In genomic region chr9:11998580-11998979, GRCm38 (mm10) we compare ENCODE assay signal across 14 mouse cellular contexts.
"Had no signal": no experiment of that assay in that cellular context is flagged by ENCODE, and none has a peak within 500 bp of the region (broad histone marks: within the 10 kb centered on the region; RNA-seq: fewer than 3 reads in every experiment).

No protein-coding gene starts in this region.

- H3K4me2 ChIP-seq: lung, embryonic 14.5 days; midbrain, embryonic 11.5 days; midbrain, embryonic 13.5 days; midbrain, embryonic 15.5 days; neural tube, embryonic 12.5 days; stomach, embryonic 15.5 days had no signal

- H3K4me3 ChIP-seq: midbrain, embryonic 13.5 days; midbrain, embryonic 15.5 days; neural tube, embryonic 12.5 days; stomach, embryonic 15.5 days had no signal

- H3K36me3 ChIP-seq: midbrain, embryonic 13.5 days; midbrain, embryonic 15.5 days; neural tube, embryonic 12.5 days; stomach, embryonic 15.5 days had no signal

- H3K4me1 ChIP-seq: midbrain, embryonic 13.5 days; midbrain, embryonic 15.5 days; neural tube, embryonic 12.5 days; stomach, embryonic 15.5 days had no signal

- ATAC-seq: midbrain, embryonic 13.5 days; midbrain, embryonic 15.5 days had no signal

- H3K27ac ChIP-seq: midbrain, embryonic 13.5 days; midbrain, embryonic 15.5 days; neural tube, embryonic 12.5 days; stomach, embryonic 15.5 days; stomach, postnatal 0 days had no signal

- H3K9ac ChIP-seq: lung, embryonic 14.5 days; midbrain, embryonic 13.5 days; midbrain, embryonic 15.5 days; neural tube, embryonic 12.5 days; stomach, embryonic 15.5 days had no signal

- H3K9me3 ChIP-seq: midbrain, embryonic 13.5 days; midbrain, embryonic 15.5 days; neural tube, embryonic 12.5 days; stomach, embryonic 15.5 days had no signal

- DNase-seq: lung, adult 18-20 months; lung, embryonic 14.5 days; lung, postnatal 10 days; lung, postnatal 4 days; right cerebral cortex, postnatal 14 days; thymus, adult 2 months; thymus, postnatal 25 days; thymus, postnatal 4 days had no signal

- H3K27me3 ChIP-seq: midbrain, embryonic 13.5 days; midbrain, embryonic 15.5 days; neural tube, embryonic 12.5 days; stomach, embryonic 15.5 days had no signal
